Mouse (Mus musculus) gastrocnemius, postnatal 4 days (tissue): ENCODE measurements around the gene G6pc3. TPM values are rescaled to one million over a fixed set of nuclear protein-coding genes. Genes with fewer than 3 reads are reported as not detected.

Experiments used
- DNase-seq, 2 experiments: peaks; one replicate each; pipeline ENCODE4 v3.0.0; 2021 to 2022; ENCODE audit warnings: low spot score in 2 of 2, mixed read lengths in 2 of 2
- total RNA-seq, 2 experiments: library from RNA; stranded (reverse); gene quantifications; 2 replicates each; pipeline ENCODE4 v1.2.3; 2021

G6pc3 gene
- total RNA-seq, 2 experiments from 2014 or later: 28.1 to 32.0 TPM

DNA sequence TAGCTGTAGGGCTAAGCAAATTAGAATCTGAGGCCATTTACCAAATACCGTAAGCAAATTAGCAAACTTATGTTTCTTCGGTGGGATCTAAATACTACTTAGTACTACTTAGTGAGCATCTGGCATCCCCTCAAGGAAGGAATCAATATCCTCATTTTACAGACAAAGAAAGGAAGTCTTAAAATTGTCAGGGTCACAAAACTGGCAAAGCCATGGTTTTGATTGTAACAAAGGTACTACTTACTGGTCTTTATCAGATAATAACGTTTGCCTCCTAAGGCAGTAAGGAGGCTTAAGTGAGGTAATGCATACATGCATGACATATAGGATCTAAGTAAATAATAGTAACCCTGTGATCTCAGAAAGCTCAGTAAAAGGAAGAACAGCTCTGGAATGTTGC lies 3.7 kb upstream of the G6pc3 start:
- no peak for DNase-seq

DNA sequence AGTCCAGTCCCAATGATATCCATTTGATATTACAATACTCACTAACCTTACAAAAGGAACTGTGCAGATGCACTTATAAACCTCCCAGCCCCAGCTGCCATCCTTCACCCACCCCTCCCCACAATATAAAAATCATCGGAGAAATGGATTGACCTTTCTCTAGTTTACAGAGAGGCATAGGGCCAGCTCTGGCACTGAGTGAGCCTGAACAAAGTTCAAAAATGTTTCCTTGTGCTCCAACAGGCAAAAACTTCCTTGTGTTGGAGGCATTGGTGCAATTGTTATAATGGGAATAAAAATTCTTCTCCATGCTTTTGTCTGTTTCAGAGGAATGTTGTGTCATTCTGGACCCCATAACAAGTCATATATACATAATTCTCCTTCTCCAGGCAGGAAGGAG lies 3.2 kb upstream of the G6pc3 start:
- no peak for DNase-seq

DNA sequence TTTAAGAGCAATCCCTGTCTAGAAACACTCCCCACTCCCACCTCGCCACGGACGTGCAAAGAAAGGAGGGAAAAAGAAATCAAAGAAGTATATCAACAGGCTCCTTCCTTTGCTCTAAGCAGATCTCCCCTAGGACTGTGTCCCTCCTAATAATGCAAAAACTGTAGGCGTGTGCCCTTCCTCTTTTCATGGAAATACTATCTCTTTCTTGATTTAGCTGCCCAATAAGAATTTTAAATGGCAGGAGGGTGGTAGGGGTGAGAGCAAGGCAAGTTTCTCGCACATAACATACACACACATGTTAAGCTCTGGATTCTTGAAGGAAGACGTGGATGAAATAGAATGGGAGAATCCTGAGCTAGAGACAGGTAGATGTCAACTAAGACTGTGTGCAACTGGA lies 440 bp upstream of the G6pc3 start:
- no peak for DNase-seq

DNA sequence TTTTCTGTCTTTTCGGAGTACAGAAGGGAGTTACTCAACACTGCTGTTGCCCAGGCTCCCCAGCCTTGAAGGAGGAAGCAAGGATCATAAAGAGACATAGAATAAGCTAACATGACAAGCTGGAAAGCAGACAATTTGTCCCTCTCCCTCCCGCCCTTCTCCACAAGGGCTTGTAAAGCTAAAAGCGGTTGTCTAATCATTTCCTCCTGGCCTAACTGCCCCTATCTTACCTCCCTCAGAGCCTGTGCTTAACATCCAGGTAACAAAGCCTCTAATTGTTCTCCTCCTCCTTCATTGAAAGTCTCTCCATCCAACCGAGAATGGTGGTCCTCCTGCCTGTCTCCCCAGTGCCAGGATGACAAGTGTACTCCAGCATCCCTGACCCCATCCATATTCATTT lies 1.4 kb downstream of the G6pc3 start:
- no peak for DNase-seq

DNA sequence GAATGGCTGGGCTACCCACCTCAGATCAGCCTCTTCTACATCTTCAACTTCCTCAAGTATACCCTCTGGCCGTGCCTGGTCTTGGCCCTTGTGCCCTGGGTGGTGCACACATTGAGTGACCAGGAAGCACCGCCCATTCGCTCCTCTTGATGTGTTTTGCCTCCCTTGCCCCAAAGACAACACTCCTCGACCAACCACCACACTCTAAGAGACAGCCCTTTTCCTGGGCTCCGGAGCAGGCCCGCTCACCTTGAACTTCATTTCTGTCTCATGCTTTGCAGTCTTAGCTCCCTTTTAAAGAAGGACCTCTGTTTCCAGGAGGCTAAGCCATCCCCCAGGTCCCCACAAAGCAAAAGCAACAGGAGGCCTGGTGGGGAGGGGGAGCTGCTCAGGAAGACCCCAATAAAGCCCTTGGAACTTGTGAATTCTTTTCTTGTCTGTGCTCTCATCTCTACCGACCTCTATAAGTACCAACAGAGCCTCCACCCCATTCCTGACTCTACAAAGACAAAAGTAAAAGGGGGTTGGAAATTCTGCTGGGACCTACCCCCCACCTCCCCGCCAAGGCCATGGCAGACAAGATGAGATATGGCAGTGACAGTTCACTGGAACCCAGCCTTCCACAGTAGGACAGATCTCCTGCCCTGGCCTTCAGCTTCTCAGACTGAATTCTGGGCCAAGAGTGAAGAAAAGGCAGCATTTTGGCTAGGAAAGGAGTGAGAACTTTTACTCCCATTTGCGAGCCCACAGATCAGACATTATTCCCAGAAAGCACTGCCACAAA lies 4.4 kb downstream of the G6pc3 start:
- DNase-seq: no peak

DNA sequence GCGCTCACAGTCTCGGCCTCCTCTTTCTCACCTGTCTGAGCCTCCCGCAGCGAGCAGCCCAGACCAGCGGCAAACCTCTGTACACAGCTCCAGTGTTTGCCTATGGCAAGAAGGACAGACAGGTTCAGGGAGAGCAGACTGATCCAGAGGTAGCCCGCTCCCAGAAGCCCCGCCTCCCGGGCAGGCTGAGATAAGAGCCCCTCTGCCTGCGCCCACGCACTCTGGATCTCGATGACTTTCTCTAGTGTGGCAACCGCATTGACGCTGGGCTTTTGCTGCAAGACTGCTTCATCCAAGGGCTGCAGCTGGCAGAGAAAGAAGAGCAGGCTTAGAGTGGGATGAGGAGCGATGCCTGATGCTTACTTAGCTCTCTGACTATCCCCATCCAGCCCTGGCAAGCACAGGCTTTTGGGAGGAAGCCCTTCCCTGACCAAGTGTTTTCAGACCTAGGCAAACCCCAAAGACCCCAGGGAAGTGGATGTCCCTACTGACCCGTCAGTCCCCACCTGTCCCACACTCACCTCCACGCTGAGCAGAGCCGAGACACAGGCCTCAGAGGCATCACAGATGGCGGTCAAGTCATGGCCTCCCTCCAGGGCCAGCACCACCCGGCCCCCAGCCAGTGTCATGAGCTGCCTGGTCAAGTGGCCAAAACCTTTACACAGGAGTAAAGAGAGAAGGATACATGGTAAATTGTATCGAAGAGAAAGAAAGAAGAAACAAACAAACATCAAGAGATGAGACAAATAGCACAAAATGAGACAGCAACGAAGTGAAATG lies 6.8 kb downstream of the G6pc3 start:
- no peak for DNase-seq

DNA sequence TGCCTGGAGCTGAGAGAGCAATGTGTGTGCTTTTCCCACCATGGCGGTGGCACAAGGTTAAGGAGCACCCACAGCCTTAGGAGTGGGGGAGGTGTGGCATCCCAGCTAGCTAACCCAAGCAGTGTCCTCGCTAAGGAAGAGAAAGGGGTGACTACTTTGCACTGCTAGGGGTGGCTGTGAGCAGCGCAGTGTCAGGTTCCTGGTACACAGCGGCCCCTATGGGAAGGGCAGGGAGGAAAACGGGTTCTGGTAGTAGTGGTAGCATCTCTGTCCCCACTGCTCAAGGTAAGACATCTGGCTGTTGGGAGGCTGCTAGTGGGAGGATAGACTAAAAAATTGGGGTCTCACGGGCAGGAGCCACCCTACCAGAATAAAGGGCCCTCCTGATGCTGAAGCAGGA lies 8.8 kb downstream of the G6pc3 start:
- DNase-seq: peak in 1 of 2 experiments; percentile 4

DNA sequence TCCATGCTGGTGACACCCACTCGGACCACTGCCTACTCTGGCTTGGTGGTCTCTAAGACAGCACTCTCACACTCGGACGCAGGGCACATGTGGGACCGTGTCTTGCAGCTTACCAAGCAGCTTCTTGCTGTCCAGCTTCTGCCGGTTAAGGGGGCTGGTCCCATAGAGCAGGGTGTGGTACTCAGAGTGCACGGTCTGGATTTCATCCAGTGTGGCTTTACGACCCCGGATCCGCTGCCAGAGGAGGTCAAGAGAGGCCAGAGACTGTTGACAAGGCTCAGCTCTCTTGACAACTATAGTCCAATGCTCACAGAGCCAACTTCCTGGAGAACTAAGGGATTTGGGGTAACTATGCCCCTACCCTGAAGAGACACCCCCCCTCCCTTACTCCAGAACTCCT lies 10.4 kb downstream of the G6pc3 start:
- DNase-seq: peak in 1 of 2 experiments; percentile 24

DNA sequence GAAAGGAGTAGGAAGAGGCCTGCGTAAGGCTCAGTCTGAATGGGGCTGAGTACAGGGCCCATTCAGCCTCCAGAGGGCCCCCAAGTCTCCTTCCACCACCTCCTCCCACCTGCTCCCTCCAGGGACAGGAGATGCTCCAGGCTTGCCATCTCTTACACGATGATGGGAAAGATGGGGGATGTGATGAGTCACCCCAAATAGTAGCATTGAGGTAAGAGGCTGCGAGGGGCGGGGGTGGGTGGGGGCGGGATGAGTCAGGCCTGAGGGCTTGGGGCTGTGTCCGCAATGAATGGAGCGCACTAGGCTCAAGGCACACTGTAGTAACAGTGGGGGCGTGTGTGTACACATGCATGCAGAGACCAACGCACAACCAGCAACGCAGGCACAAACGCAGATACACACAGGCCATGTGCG lies 12.0 kb downstream of the G6pc3 start:
- peak in 1 of 2 experiments; percentile 8 for DNase-seq

DNA sequence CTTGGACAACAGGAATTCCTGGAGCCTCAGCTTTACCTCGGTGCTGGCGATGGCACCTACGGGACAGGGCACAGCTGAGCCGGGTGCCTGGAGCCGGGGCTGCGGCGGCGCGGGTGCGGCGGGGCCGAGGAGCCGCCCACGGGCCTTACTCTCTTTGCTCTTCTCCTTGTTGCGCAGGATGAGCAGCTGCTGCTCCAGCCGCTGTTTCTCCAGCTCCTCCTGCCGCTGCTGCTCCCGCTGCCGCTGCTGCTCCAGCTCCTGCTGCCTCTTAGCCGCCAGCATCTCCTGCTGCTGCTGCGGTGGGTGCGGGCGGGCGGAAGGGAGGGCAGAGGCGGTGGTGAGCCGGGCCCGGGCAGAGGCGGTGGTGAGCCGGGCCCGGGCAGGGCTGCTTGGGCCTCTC lies 17.1 kb downstream of the G6pc3 start:
- no peak for DNase-seq

DNA sequence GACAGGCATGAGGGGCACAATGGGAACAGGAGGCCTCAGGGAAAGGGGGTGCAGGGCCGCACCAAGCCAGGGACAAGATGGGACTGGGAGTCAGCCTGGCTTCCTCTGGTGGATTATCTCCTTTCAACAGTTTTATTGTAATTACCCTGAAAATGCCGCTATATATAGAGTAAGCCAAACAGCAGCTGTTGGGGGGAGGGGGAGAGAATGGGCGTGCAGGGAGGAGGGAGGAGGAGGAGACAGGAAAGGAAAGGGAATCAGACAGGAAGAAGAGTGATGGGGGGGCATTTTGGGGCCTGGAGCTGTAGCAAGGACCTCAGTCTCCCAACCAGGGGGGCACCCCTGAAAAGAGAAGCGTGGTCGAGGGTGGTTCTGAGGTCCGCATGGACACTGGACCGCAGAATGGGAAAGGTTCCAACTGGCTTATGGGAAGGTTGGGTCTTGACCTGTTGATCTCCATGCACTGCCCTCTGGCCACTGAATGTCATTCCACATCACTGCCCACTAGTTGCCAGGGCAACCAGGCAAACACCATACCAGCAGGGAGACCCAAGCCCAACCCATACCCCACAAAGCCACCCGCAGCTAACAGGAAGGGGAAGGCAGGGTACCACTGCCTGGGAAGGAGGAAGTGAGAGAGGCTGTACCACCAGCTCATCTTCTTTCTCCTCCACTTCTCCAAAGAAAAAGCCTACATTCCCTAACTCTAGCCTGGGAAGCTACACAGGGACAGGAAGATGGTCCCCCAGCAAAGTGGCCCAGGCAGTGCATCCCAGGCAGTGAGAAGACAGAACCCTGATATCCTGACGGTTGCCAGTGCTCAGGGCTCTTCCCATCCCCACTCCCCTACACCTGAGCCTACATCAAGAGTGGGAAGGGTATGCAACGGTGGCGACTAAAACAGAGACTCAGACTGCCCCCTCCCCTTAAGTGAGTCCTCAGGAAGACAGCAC lies 18.7 kb downstream of the G6pc3 start:
- DNase-seq: peak in 1 of 2 experiments; percentile 11

DNA sequence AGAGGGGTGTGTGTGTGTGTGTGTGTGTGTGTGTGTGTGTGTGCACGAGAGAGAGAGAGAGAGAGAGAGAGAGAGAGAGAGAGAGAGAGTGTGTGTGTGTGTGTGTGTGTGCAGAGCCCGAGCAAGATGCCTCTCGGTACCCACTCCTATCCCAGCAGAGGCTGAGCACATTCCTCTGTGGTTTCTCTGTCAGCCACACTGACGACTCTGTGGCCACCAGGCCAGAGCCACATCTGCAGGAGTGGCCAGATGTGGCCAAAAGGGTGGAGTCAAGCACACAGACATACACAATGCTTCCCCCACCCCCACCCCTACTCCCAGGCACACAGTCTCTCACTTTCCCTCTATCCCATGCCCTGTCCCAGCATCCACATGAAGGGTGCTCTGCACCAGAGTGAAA lies 19.4 kb downstream of the G6pc3 start:
- no peak for DNase-seq

DNA sequence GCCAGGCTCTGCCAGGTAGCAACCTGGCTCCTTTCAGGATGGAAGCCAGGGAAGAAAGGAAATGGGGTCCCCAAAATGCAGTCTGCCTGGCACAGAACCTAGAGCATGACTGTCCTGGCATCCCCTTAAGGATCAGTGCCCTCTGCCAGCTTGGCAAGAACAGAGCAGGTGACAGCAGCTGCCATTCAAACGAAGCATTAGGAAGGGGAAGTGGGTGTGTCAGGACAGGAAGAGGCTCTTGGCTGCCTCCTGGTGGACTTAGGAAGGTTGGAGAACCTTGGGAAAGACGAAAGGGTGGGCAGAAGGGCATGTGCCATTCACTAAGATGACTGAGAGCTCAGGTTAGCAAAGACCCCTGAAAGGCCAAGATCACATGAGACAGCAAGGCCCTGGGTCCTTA lies 20.3 kb downstream of the G6pc3 start:
- no peak for DNase-seq

DNA sequence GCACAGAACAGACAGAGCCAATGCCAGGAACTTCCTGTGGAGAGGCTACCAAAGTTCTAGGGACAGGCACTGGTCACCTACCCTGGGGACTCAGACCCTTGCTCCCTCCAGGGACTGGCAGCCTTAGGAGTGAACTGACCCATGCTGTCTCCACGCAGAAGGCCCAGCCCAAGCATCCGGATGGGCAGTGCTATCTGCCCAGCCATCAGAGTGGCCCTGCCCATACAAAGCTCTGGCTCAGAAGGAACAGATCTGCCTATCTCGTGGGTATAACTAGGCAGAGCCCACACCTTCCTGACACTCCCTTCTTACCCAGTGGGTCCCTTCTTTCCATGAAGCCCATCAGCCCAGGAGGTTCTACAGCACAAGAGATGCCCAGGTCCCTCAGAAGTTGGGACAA lies 20.8 kb downstream of the G6pc3 start:
- no peak for DNase-seq

DNA sequence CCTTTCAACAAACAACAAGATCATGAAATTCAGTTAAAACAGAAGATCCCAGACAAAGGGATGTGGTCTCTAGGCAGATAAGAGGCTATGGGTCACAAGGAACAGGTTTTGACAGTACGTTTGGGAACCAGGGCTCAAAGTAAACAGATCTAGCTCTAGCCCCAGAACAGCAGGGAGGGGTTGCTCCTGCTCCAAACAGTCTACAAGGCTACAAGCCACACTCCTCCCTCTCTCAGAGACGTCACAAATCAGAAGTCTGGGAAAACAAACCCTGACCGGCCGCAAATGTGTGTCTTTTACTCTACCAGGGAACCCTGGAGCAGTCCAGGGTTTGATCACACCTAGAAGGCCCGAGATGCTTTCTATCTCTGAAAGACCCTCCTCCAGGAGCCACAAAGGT lies 21.6 kb downstream of the G6pc3 start:
- no peak for DNase-seq

DNA sequence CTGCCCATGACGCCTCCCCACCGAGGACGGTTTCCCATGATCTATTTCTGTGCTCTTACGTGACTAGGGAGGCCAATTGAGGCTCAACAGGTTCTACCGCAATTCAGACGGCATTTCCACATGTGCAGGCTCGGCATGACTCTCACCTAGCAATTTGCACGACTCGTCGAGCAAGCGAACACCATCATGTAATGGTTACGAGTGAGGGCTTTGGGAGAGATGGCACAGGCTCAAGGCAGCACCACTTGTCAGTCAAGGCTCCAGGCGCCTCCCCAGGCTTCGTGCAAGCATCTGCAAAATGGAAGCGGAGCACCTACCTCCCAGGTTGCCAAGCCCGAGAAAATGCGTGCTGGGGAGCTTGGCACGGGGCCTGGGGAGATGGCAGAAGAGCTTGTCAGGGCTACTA lies 22.5 kb downstream of the G6pc3 start:
- DNase-seq: no peak

DNA sequence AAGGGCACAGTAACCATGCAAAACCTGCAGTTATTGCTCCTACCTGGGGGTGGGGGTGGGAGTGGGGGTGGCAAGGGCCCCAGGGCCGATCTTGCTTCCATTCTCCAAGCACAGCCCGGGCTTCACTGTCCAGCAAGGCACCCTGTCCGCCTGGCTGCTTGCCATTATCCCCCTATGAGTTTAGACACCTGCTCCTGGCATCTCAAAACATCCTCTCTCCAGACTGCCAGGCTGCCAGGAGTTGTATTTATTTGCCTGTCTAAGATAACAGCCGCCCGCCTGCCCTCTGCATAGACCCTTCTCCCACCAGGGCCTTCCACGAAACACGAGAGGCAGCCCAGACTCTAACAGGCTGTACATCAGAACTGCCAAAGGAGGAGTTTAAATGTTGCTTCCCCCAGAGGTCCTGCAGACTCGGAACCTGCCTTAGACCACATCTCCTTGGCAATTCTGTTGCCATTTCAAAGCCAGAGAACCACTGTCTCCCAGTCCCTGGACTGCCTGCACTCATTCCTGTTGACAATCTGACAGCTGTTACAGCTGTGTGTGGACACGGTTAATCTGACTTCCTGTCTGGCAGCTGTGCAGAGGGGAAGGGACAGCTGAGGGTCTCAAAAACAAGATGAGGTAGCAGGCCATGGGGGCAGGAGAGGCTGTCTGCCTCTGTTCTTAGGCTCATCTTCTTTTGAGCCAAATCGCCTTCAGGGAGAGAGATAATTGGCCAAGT lies 25.2 kb downstream of the G6pc3 start:
- no peak for DNase-seq

DNA sequence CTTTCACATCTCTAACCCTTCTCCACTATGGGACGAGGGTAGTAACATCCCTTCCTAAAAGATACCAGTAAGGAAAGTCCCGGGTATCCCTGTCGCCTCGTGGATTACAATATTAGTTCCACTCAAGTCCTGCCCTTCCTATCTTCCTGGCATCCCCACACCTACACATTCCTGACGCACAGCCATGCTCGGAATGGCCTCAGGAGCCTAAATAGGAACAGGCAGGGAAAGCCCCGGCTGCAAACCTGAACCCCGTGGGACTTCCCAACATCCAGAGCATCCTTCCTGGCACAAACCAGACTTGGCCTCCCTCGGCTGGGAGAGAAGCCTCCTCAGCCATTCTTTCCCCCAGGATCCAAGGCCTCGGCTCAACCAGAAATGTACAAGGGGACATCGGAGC lies 26.1 kb downstream of the G6pc3 start:
- DNase-seq: no peak

DNA sequence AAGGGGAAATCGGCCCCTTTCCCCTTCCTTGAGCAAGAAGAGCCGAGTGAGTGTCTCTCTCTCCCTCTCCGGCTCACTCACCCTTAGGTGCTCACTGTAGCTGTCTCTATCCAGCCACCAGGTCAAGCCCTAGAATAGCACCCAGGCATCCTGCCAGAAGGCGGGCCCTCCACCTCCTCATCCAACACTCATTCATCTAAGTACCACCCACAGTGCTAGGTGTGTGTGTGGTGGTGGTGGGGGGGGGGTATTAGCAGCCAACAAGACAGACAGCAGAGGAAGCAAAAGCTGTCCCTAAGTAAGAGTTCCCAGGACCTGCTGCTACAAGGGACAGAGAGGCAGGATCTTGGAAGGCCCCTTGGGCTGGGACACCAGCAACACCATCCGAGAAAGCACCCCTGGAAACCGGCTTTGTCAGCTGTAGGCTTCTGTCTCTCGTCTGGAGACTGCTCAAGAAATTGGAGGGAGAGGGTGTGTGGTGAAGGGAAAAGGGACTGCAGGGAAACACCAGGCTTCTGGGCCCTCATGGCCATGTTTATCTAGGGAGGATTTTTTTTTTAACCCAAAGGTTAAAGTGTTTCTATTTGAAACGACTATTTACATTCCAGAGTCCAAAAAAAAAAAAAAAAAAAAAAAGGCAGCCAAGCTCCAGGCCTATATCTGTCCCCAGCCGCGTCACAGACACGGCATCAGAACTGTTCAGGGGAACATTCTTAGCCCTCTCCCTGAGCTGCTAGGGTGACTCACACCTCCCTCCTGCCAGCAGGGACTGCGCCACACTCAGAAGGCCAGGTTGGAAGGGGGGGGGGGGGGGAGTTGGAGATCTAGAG lies 26.9 kb downstream of the G6pc3 start:
- no peak for DNase-seq

DNA sequence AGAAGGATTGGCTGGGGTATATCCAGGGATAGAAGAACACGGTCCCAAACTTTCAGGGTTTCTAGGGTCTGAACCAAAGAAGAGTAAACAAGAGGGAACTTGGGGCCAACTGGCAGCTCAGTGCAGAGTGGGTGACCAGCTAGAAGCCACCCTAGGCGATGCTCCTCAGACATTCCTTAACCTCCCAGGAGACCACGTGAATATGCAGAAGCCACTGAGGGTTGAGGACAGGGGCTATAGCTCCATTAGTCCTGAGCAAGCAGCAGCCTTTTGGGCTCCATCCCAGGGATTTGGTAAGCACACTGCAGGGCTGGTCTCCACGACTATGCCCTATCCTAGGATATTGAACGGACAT lies 27.4 kb downstream of the G6pc3 start:
- DNase-seq: no peak
